Mouse (Mus musculus) liver, embryonic 12.5 days (tissue): Measurements from ENCODE around the gene Akr1cl. TPM values are rescaled to one million over a fixed set of nuclear protein-coding genes. Genes with fewer than 3 reads are reported as not detected.

Source experiments
- ATAC-seq: fragments of 200-750 bp; cut with Nextera tagmentation; 2 replicates; pipeline ENCODE4 v1.8.0; 2017; ENCODE audit warnings: moderate number of reproducible peaks, mild to moderate bottlenecking, moderate library complexity
- H3K27ac ChIP-seq: fragments of 300-500 bp; sonication (generic); 2 replicates; pipeline ENCODE4 v1.5.1; 2016; ENCODE audit warnings: mild to moderate bottlenecking
- H3K27me3 ChIP-seq: fragments of 300-500 bp; sonication (generic); replicated peaks from 2 replicates; pipeline ENCODE4 v1.6.1; 2016; ENCODE audit warnings: mild to moderate bottlenecking, moderate library complexity
- H3K36me3 ChIP-seq: fragments of 300-500 bp; sonication (generic); 2 replicates; pipeline ENCODE4 v1.6.1; 2016; ENCODE audit warnings: mild to moderate bottlenecking, moderate library complexity
- H3K4me1 ChIP-seq: fragments of 300-500 bp; sonication (generic); 2 replicates; pipeline ENCODE4 v1.6.1; 2016
- H3K4me2 ChIP-seq: fragments of 300-500 bp; sonication (generic); 2 replicates; pipeline ENCODE4 v1.6.1; 2016; ENCODE audit warnings: mild to moderate bottlenecking, moderate library complexity
- H3K4me3 ChIP-seq: fragments of 300-500 bp; sonication (generic); 2 replicates; pipeline ENCODE4 v1.5.1; 2016; ENCODE audit warnings: mild to moderate bottlenecking, moderate library complexity
- H3K9ac ChIP-seq: fragments of 300-500 bp; sonication (generic); 2 replicates; pipeline ENCODE4 v1.6.1; 2016; ENCODE audit warnings: mild to moderate bottlenecking, moderate library complexity
- H3K9me3 ChIP-seq: fragments of 300-500 bp; sonication (generic); replicated peaks from 2 replicates; pipeline ENCODE4 v1.6.1; 2016; ENCODE audit warnings: mild to moderate bottlenecking, moderate library complexity
- WGBS: fragments of 180-500 bp; shearing (Covaris S2); methylation state at CpG from one replicate; pipeline ENCODE4 v1.1.7; 2016; ENCODE audit not compliant: insufficient replicate concordance; 5-methylcytosine and 5-hydroxymethylcytosine counted together
- polyA plus RNA-seq: library from polyadenylated mRNA; unstranded; fragments of >200 nt; fragmentation: Nextera tagmentation; extraction: Ambion mirVana; gene quantifications from 2 replicates; pipeline ENCODE4 v1.2.1, GENCODE M21; 2016

Gene Akr1cl
- polyA plus RNA-seq, 1 experiment from 2014 or later = not detected

DNA sequence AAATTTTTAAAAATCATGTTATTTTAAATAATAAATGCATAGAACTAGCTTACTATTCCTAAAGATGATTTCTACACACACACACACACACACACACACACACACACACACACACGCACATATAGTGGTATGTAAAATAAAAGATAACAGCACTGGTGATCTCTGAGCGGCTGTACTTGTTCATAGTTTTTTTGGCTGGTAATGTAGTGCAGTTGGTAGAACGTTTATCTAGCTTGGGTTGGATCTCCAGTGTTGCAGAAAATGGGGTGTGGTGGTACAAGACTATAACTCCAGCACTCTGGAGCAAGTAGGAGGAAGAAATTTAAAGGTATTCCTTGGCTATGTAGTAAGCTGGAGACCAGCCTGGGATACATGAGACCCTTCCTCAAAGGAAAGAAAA, 49.3 kb downstream of the Akr1cl start:
- Histone ChIP-seq H3K4me3 (no peak overlapping the region), H3K36me3 (no peaks in the 10 kb centered on the region), H3K9ac (no peak overlapping the region), H3K9me3 (no peaks in the 10 kb centered on the region), H3K4me1 (no peaks in the 10 kb centered on the region), H3K27me3 (no peaks in the 10 kb centered on the region), H3K27ac (no peak overlapping the region), H3K4me2 (no peak overlapping the region)
- WGBS = 31% methylated on average over 3 of the region's 3 CpGs
- ATAC-seq = no peak

DNA sequence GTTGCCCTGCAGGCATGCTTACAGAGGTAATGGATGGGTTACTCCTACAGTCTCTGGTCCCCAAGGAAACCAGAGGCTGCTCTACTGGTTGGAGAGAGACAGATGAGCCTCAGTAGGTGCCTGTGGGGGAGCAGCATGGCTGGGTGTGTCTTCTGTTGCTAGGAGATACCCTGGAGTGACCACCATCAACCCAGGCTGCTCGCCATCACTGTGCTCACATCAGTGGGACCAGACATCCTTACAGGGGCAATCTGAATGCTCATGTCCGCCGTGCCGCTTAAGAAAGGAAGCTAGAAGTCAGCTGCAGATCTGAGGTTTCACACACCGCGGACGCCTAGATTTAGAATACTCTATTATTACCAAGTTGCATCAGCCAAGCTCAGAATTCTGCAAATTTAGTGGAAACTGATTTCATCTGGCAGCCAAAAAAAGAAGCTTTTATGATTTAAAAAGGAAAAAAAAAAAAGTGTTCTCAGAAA, 54.2 kb downstream of the Akr1cl start:
- H3K27ac ChIP-seq = no peak overlapping the region
- no peak overlapping the region for H3K9ac ChIP-seq
- no peaks in the 10 kb centered on the region for H3K9me3 ChIP-seq
- no peaks in the 10 kb centered on the region for H3K36me3 ChIP-seq
- no peak overlapping the region for H3K4me2 ChIP-seq
- whole genome bisulfite sequencing = 65% methylated on average over 7 of the region's 7 CpGs
- H3K4me3 ChIP-seq = no peak overlapping the region
- no peak for ATAC-seq
- no peaks in the 10 kb centered on the region for H3K27me3 ChIP-seq
- no peaks in the 10 kb centered on the region for H3K4me1 ChIP-seq

- no peak for ATAC-seq
- WGBS = 54% methylated on average over 7 of the region's 7 CpGs
- H3K4me1 ChIP-seq = no peaks in the 10 kb centered on the region; the same call in 1 of the 2 replicates
- H3K4me2 ChIP-seq = no peak overlapping the region
- H3K4me3 ChIP-seq = no peak overlapping the region
- no peak overlapping the region for H3K27ac ChIP-seq
- no peak overlapping the region for H3K9ac ChIP-seq
- no peaks in the 10 kb centered on the region for H3K36me3 ChIP-seq
- H3K9me3 ChIP-seq = no peaks in the 10 kb centered on the region
- H3K27me3 ChIP-seq = no peaks in the 10 kb centered on the region
These were observed 57.2 kb downstream of the Akr1cl start for GRCm38 (mm10) chr1:64975346-64975745.

GRCm38 (mm10) chr1:64970685-64971084, 61.9 kb downstream of the Akr1cl start:
- no peaks in the 10 kb centered on the region; the same call in 1 of the 2 replicates for H3K4me1 ChIP-seq
- H3K27me3 ChIP-seq = no peaks in the 10 kb centered on the region
- WGBS = 35% methylated on average over 5 of the region's 5 CpGs
- no peak overlapping the region for H3K9ac ChIP-seq
- no peak for ATAC-seq
- H3K27ac ChIP-seq = no peak overlapping the region
- H3K4me3 ChIP-seq = no peak overlapping the region
- H3K36me3 ChIP-seq = no peaks in the 10 kb centered on the region
- H3K4me2 ChIP-seq = no peak overlapping the region
- no peaks in the 10 kb centered on the region for H3K9me3 ChIP-seq

Other genes starting within 250 kb of the Akr1cl start
- gene Plekhm3, start 75.9 kb downstream of the Akr1cl start, polyA plus RNA-seq = 3.1 and 3.8 TPM in 2 replicates
- not detected in 2 replicates for gene Cryge, start 18.4 kb upstream of the Akr1cl start, polyA plus RNA-seq
- not detected in 2 replicates for gene Crygd, start 30.7 kb upstream of the Akr1cl start, polyA plus RNA-seq
- not detected in 2 replicates for gene Crygc, start 40.9 kb upstream of the Akr1cl start, polyA plus RNA-seq
- not detected in 2 replicates for gene Crygb, start 49.5 kb upstream of the Akr1cl start, polyA plus RNA-seq
- gene Cryga, start 70.6 kb upstream of the Akr1cl start, polyA plus RNA-seq = not detected in 2 replicates
- not detected in 2 replicates for gene Gm28845, start 86.8 kb upstream of the Akr1cl start, polyA plus RNA-seq
- gene D630023F18Rik, start 90.5 kb upstream of the Akr1cl start, polyA plus RNA-seq = 0.10 and 0.33 TPM in 2 replicates
- gene Idh1, start 153.7 kb upstream of the Akr1cl start, polyA plus RNA-seq = 77.0 and 77.2 TPM in 2 replicates
- gene Pikfyve, start 153.9 kb upstream of the Akr1cl start, polyA plus RNA-seq = 7.6 TPM in 2 replicates
- not detected in 2 replicates for gene Pth2r, start 249.3 kb upstream of the Akr1cl start, polyA plus RNA-seq